Mouse (Mus musculus) forebrain, embryonic 14.5 days (tissue): ENCODE results near the gene Lsmem1. TPM values are rescaled to one million over a fixed set of nuclear protein-coding genes. Genes with fewer than 3 reads are reported as not detected.

Source experiments
- ATAC-seq: fragments of 200-750 bp; cut with Nextera tagmentation; 2 replicates; pipeline ENCODE4 v1.8.0; 2017; ENCODE audit warnings: mild to moderate bottlenecking, moderate library complexity
- DNase-seq: peaks from one replicate; pipeline ENCODE4 v3.0.0-alpha.2; 2015; ENCODE audit warnings: low spot score
- H3K27ac ChIP-seq: fragments of 300-500 bp; sonication (generic); 2 replicates; pipeline ENCODE4 v1.5.1; 2014; ENCODE audit warnings: low read depth, mild to moderate bottlenecking, control low read depth, low read length, moderate library complexity
- H3K27me3 ChIP-seq: fragments of 300-500 bp; sonication (generic); replicated peaks from 2 replicates; pipeline ENCODE4 v1.6.1; 2014; ENCODE audit warnings: low read length, control low read depth, mixed read lengths; ENCODE audit not compliant: control insufficient read depth, insufficient read depth
- H3K36me3 ChIP-seq: fragments of 300-500 bp; sonication (generic); 2 replicates; pipeline ENCODE4 v1.6.1; 2014; ENCODE audit warnings: low read length, control low read depth; ENCODE audit not compliant: control insufficient read depth, insufficient read depth
- H3K4me1 ChIP-seq: fragments of 300-500 bp; sonication (generic); 2 replicates; pipeline ENCODE4 v1.6.1; 2014; ENCODE audit warnings: antibody characterized with exemption, low read length, control low read depth; ENCODE audit not compliant: control insufficient read depth, insufficient read depth
- H3K4me2 ChIP-seq: fragments of 300-500 bp; sonication (generic); 2 replicates; pipeline ENCODE4 v1.6.1; 2014; ENCODE audit warnings: mild to moderate bottlenecking, control low read depth, low read length
- H3K4me3 ChIP-seq: fragments of 300-500 bp; sonication (generic); 2 replicates; pipeline ENCODE4 v1.5.1; 2014; ENCODE audit warnings: low read depth, low read length, control low read depth
- H3K9ac ChIP-seq: fragments of 300-500 bp; sonication (generic); 2 replicates; pipeline ENCODE4 v1.6.1; 2014; ENCODE audit warnings: mild to moderate bottlenecking, low read length, control low read depth, moderate library complexity
- H3K9me3 ChIP-seq: fragments of 300-500 bp; sonication (generic); replicated peaks from 2 replicates; pipeline ENCODE4 v1.6.1; 2016; ENCODE audit warnings: low read length, control low read depth, mixed read lengths; ENCODE audit not compliant: control insufficient read depth
- WGBS: fragments of 180-500 bp; shearing (Covaris S2); extraction: QIAGEN DNeasy Blood & Tissue Kit; methylation state at CpG from one replicate; pipeline ENCODE4 v1.1.7; 2014; 5-methylcytosine and 5-hydroxymethylcytosine counted together
- microRNA counts: library from miRNA; unstranded; fragments of <30 nt; microRNA quantifications from one replicate; lab custom pipeline; 2016
- microRNA-seq: library from miRNA; unstranded; fragments of <30 nt; microRNA quantifications from one replicate; pipeline ENCODE4, GENCODE M21; 2016
- polyA plus RNA-seq: library from polyadenylated mRNA; unstranded; fragments of >200 nt; fragmentation: Nextera tagmentation; extraction: Ambion mirVana; gene quantifications from 2 replicates; pipeline ENCODE4 v1.2.1, GENCODE M21; 2014

Gene Lsmem1
- polyA plus RNA-seq, 1 experiment from 2014 or later, result not detected

DNA sequence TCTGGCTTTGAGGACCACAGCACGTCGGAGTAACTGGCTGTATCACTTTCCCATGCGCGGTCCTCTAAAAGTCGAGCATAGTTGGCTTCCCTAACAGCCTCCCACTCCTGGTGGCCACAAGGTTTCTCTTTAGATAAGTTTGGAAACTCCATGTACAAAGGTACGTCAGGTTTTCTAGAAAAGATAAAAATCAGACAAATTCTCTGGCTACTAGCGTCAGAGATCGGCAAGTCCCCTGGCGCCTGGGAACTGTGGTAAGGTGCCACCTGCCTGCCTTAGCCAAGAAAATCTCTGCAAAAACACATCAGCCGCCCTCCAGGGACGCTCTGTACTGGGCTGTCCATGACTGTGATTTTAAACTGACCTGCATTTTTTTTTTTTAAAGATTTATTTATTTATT lies 64.8 kb downstream of the Lsmem1 start:
- Histone ChIP-seq H3K9ac (no peak overlapping the region), H3K36me3 (no peaks in the 10 kb centered on the region), H3K4me1 (peaks cover 10% of the 10 kb centered on the region), H3K27me3 (peaks cover 16% of the 10 kb centered on the region), H3K9me3 (no peaks in the 10 kb centered on the region), H3K27ac (no peak overlapping the region), H3K4me3 (no peak overlapping the region), H3K4me2 (peak overlapping the region; percentile 80)
- 56% methylated on average over 11 of the region's 11 CpGs for WGBS
- ATAC-seq, result no peak
- DNase-seq, result no peak

- ATAC-seq (peak; percentile 68), DNase-seq (peak; percentile 10)
- Histone ChIP-seq H3K4me1 (peaks cover 10% of the 10 kb centered on the region), H3K27ac (no peak within 1 kb of the TSS), H3K36me3 (no peaks in the 10 kb centered on the region), H3K27me3 (peaks cover 16% of the 10 kb centered on the region), H3K9ac (peak within 1 kb of the TSS; percentile 52), H3K4me2 (peak within 1 kb of the TSS; percentile 80), H3K9me3 (no peaks in the 10 kb centered on the region), H3K4me3 (peak within 1 kb of the TSS; percentile 39)
- 2% methylated on average over 39 of the region's 39 CpGs for WGBS
Observed at GRCm38 (mm10) chr12:40133573-40134271, 65.6 kb downstream of the Lsmem1 start, which contains the start of gene Scin. Scin (minus strand) TSS chr12:40134228.

DNA sequence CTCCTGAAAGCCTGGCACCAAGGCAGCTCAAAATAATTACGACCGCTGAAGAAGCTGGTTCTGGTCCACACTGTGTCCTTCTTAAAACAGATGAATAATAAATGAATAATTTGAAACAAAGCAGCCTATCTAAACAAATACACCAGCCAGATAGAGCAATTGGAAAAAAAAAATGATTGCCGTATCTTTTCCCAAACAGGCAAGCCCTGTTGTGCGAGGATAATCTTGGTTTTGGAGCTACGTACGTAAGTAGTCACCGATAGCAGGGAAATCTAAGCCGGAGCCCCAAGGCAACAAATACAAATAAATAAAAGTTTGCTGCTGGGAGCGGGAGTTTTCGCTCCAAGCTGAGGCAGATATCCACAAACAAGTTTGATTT lies 66.1 kb downstream of the Lsmem1 start:
- H3K36me3 ChIP-seq, result no peaks in the 10 kb centered on the region
- DNase-seq (peak; percentile 22), ATAC-seq (0 out of 2 replicates have a peak, but pooled peaks have one; percentile 12)
- H3K9ac ChIP-seq, result 0 out of 2 replicates have a peak overlapping the region, but pooled peaks have one; percentile 13
- peaks cover 10% of the 10 kb centered on the region for H3K4me1 ChIP-seq
- WGBS, result 16% methylated on average over 10 of the region's 10 CpGs
- no peaks in the 10 kb centered on the region for H3K9me3 ChIP-seq
- peak overlapping the region; percentile 80 for H3K4me2 ChIP-seq
- no peak overlapping the region for H3K27ac ChIP-seq
- peak overlapping the region; percentile 39 for H3K4me3 ChIP-seq
- H3K27me3 ChIP-seq, result peaks cover 16% of the 10 kb centered on the region

MicroRNAs encoded within 50 kb of the gene (microRNA counts, 519-probe panel; counts per million panel counts)
- not detected for microRNA mmu-miR-1938 (lab: Ali Mortazavi, UCI)

Small RNA genes lying within 50 kb of the gene (microRNA-seq; reads per million reads assigned to microRNA genes)
- not detected for gene Mir1938

Other genes starting within 250 kb of the Lsmem1 start
- 98.1 and 105 TPM in 2 replicates for gene Arl4a, start 161.5 kb downstream of the Lsmem1 start, polyA plus RNA-seq
- gene Scin, start 65.3 kb downstream of the Lsmem1 start, polyA plus RNA-seq, result not detected in 2 replicates
- gene Ifrd1, start 49.0 kb upstream of the Lsmem1 start, polyA plus RNA-seq, result 188 and 206 TPM in 2 replicates
- gene Zfp277, start 246.4 kb upstream of the Lsmem1 start, polyA plus RNA-seq, result 32.5 and 37.6 TPM in 2 replicates
- gene Dock4, start 246.5 kb upstream of the Lsmem1 start, polyA plus RNA-seq, result 9.7 and 16.9 TPM in 2 replicates